Mouse (Mus musculus) liver, embryonic 16.5 days (tissue): ENCODE measurements around the gene Ap5z1. TPM values are rescaled to one million over a fixed set of nuclear protein-coding genes. Genes with fewer than 3 reads are reported as not detected.

Experiments used
- ATAC-seq: fragments of 200-750 bp; cut with Nextera tagmentation; 2 replicates; pipeline ENCODE4 v1.8.0; 2017; ENCODE audit warnings: low read depth, mild to moderate bottlenecking, moderate number of reproducible peaks, moderate library complexity
- H3K27ac ChIP-seq: fragments of 300-500 bp; sonication (generic); 2 replicates; pipeline ENCODE4 v1.5.1; 2014; ENCODE audit warnings: mild to moderate bottlenecking, low read length
- H3K27me3 ChIP-seq: fragments of 300-500 bp; sonication (generic); 2 replicates; pipeline ENCODE4 v1.6.1; 2014; ENCODE audit warnings: low read depth, low read length, mixed read lengths; ENCODE audit not compliant: control insufficient read depth, insufficient read depth
- H3K36me3 ChIP-seq: fragments of 300-500 bp; sonication (generic); 2 replicates; pipeline ENCODE4 v1.6.1; 2014; ENCODE audit warnings: mild to moderate bottlenecking; ENCODE audit not compliant: control insufficient read depth, insufficient read depth
- H3K4me1 ChIP-seq: fragments of 300-500 bp; sonication (generic); 2 replicates; pipeline ENCODE4 v1.6.1; 2014; ENCODE audit warnings: low read depth, low read length, mixed read lengths; ENCODE audit not compliant: control insufficient read depth
- H3K4me2 ChIP-seq: fragments of 300-500 bp; sonication (generic); 2 replicates; pipeline ENCODE4 v1.6.1; 2014; ENCODE audit warnings: low read depth, low read length, mixed read lengths
- H3K4me3 ChIP-seq: fragments of 300-500 bp; sonication (generic); 2 replicates; pipeline ENCODE4 v1.5.1; 2014; ENCODE audit warnings: low read depth, mild to moderate bottlenecking, low read length
- H3K9ac ChIP-seq: fragments of 300-500 bp; sonication (generic); 2 replicates; pipeline ENCODE4 v1.6.1; 2014; ENCODE audit warnings: low read depth, low read length
- H3K9me3 ChIP-seq: fragments of 300-500 bp; sonication (generic); replicated peaks from 2 replicates; pipeline ENCODE4 v1.6.1; 2016; ENCODE audit warnings: low read length; ENCODE audit not compliant: control insufficient read depth
- WGBS: fragments of 180-500 bp; shearing (Covaris S2); extraction: QIAGEN DNeasy Blood & Tissue Kit; methylation state at CpG from one replicate; pipeline ENCODE4 v1.1.7; 2014; ENCODE audit not compliant: insufficient replicate concordance; 5-methylcytosine and 5-hydroxymethylcytosine counted together
- polyA plus RNA-seq: library from polyadenylated mRNA; unstranded; fragments of >200 nt; fragmentation: Nextera tagmentation; extraction: Ambion mirVana; gene quantifications from 2 replicates; pipeline ENCODE4 v1.2.1, GENCODE M21; 2015

Ap5z1 gene
- polyA plus RNA-seq, 1 experiment from 2014 or later = 5.2 TPM

- Histone ChIP-seq H3K9me3 (no peaks in the 10 kb centered on the region), H3K36me3 (no peaks in the 10 kb centered on the region), H3K4me1 (no peaks in the 10 kb centered on the region), H3K27ac (no peak overlapping the region), H3K27me3 (no peaks in the 10 kb centered on the region), H3K9ac (no peak overlapping the region), H3K4me3 (no peak overlapping the region), H3K4me2 (no peak overlapping the region)
- 59% methylated on average over 3 of the region's 3 CpGs for WGBS
- no peak for ATAC-seq
Measured at GRCm38 (mm10) chr5:142493307-142493706, 29.6 kb downstream of the Ap5z1 start.

GRCm38 (mm10) chr5:142495321-142496096 lies 31.8 kb downstream of the Ap5z1 start:
- WGBS = 57% methylated on average over 14 of the region's 14 CpGs
- ATAC-seq = no peak
- Histone ChIP-seq H3K9me3 (no peaks in the 10 kb centered on the region), H3K4me2 (no peak overlapping the region), H3K4me3 (no peak overlapping the region), H3K9ac (no peak overlapping the region), H3K27ac (no peak overlapping the region), H3K4me1 (no peaks in the 10 kb centered on the region), H3K27me3 (no peaks in the 10 kb centered on the region), H3K36me3 (no peaks in the 10 kb centered on the region)

GRCm38 (mm10) chr5:142498964-142499363 lies 35.2 kb downstream of the Ap5z1 start:
- no peak overlapping the region for H3K27ac ChIP-seq
- H3K9me3 ChIP-seq = no peaks in the 10 kb centered on the region
- H3K4me3 ChIP-seq = no peak overlapping the region
- no peak for ATAC-seq
- no peaks in the 10 kb centered on the region for H3K4me1 ChIP-seq
- WGBS = 25% methylated on average over 3 of the region's 3 CpGs
- H3K27me3 ChIP-seq = no peaks in the 10 kb centered on the region
- H3K9ac ChIP-seq = no peak overlapping the region
- H3K36me3 ChIP-seq = no peaks in the 10 kb centered on the region
- no peak overlapping the region for H3K4me2 ChIP-seq

GRCm38 (mm10) chr5:142500918-142501317 lies 37.2 kb downstream of the Ap5z1 start:
- Histone ChIP-seq H3K9ac (no peak overlapping the region), H3K27me3 (no peaks in the 10 kb centered on the region), H3K4me1 (no peaks in the 10 kb centered on the region), H3K27ac (no peak overlapping the region), H3K36me3 (no peaks in the 10 kb centered on the region), H3K9me3 (no peaks in the 10 kb centered on the region), H3K4me2 (no peak overlapping the region), H3K4me3 (no peak overlapping the region)
- WGBS = 58% methylated on average over 10 of the region's 10 CpGs
- no peak for ATAC-seq

GRCm38 (mm10) chr5:142502414-142502813 lies 38.7 kb downstream of the Ap5z1 start:
- no peak overlapping the region for H3K9ac ChIP-seq
- H3K27ac ChIP-seq = no peak overlapping the region
- H3K4me3 ChIP-seq = no peak overlapping the region
- H3K4me2 ChIP-seq = no peak overlapping the region
- peak; percentile 63; the same call in 1 of the 2 replicates for ATAC-seq
- H3K36me3 ChIP-seq = no peaks in the 10 kb centered on the region
- H3K9me3 ChIP-seq = no peaks in the 10 kb centered on the region
- WGBS = 0% methylated on average over 3 of the region's 3 CpGs
- H3K4me1 ChIP-seq = no peaks in the 10 kb centered on the region
- H3K27me3 ChIP-seq = no peaks in the 10 kb centered on the region

- Histone ChIP-seq H3K4me1 (no peaks in the 10 kb centered on the region), H3K27ac (no peak overlapping the region), H3K4me2 (no peak overlapping the region), H3K9me3 (no peaks in the 10 kb centered on the region), H3K27me3 (no peaks in the 10 kb centered on the region), H3K36me3 (no peaks in the 10 kb centered on the region), H3K4me3 (no peak overlapping the region), H3K9ac (no peak overlapping the region)
- 42% methylated on average over 3 of the region's 3 CpGs for WGBS
- no peak for ATAC-seq
Measured at GRCm38 (mm10) chr5:142504175-142504574, 40.4 kb downstream of the Ap5z1 start.

GRCm38 (mm10) chr5:142505695-142506423 lies 42.1 kb downstream of the Ap5z1 start:
- no peak for ATAC-seq
- Histone ChIP-seq H3K4me3 (no peak overlapping the region), H3K4me2 (no peak overlapping the region), H3K27me3 (no peaks in the 10 kb centered on the region), H3K9ac (no peak overlapping the region), H3K36me3 (no peaks in the 10 kb centered on the region), H3K4me1 (no peaks in the 10 kb centered on the region), H3K9me3 (no peaks in the 10 kb centered on the region), H3K27ac (no peak overlapping the region)
- WGBS = 37% methylated on average over 3 of the region's 3 CpGs

- H3K9ac ChIP-seq = no peak overlapping the region
- no peaks in the 10 kb centered on the region for H3K36me3 ChIP-seq
- no peak overlapping the region for H3K4me3 ChIP-seq
- H3K4me2 ChIP-seq = no peak overlapping the region
- 35% methylated on average over 15 of the region's 15 CpGs for WGBS
- ATAC-seq = no peak
- no peaks in the 10 kb centered on the region for H3K9me3 ChIP-seq
- no peaks in the 10 kb centered on the region for H3K27me3 ChIP-seq
- H3K4me1 ChIP-seq = no peaks in the 10 kb centered on the region
- H3K27ac ChIP-seq = no peak overlapping the region
Measured at GRCm38 (mm10) chr5:142509141-142510060, 45.7 kb downstream of the Ap5z1 start.
